Mouse (Mus musculus) mouse trophoblast stem cell (cell line): ENCODE measurements around the gene Vmn1r2.
"Not testable (repeated sequence)": the region's sequence is repeated elsewhere in the genome, so short reads cannot be mapped to it uniquely, and the experiment has no call there.

Experiments
- in situ Hi-C, 2 experiments: fragments of 300-500 bp; cut with MseI, MboI; formaldehyde crosslinking; loops; 2 replicates in 1 of 2; 3 replicates in 1 of 2; pipeline ENCODE4 v1.15.1; 2025

The Vmn1r2 gene

DNA sequence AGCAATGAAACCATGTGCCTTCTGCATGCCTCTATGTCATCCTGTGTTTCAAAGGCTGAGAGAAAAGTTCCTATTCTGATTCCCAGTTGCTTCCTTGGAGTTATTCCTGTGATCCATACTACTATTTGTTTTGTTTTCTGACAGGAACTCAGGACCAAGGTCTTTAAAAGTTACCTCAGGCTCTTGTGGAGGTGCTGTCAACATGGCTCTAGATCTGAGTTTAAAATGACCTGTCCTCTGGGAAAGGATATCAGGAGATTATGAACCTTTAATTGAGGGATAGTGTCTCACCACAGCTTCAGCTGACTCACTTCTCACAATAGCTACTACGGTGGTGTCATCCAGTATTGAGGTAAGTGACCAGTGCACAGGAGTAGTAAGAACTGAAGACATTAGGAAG, at the start of gene Vmn1r2:
Gene Vmn1r2, plus strand, starts transcription at position 301 of the 400 bp plus-strand sequence.
- in situ Hi-C loops, result not testable (repeated sequence)

DNA sequence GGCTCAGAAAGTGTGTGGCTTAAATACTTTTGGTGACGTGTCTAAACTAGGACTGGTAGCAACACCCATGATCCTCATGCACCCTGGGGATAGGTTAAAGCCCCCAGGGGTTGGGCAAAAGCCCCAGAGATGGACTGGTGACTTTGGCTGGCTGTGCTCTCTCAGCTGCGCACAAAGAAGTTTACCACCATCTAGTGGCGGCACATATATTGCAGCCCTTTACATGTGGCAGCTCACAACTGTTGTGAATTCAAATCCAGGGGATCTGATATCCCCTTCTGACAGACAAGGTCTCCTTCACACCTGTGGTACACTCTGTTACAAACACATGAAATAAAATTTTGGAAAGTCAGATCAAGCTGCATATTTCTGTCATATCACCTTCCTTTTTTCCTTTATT, 19.2 kb upstream of the Vmn1r2 start:
- in situ Hi-C loops, result not testable (repeated sequence)

DNA sequence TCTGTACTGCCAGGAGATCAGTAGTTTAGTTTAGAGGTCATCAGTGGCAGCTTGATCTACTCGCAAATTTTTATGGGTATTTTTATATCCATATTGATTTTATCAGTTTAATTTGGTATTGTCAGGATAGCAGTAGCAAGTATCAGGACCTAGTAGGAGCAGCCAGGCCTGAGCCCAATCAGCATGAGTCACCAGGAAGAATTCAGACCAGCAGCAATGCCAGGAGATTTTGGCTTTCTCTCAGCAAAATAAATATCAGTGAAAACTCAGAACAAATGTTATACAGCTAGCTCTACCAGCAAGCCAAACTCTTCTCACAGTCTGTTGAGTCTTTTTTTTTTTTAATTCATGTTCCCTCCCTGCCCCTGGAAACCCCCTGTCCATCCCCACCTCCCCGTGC, 13.8 kb upstream of the Vmn1r2 start:
- in situ Hi-C loops, result not testable (repeated sequence)

DNA sequence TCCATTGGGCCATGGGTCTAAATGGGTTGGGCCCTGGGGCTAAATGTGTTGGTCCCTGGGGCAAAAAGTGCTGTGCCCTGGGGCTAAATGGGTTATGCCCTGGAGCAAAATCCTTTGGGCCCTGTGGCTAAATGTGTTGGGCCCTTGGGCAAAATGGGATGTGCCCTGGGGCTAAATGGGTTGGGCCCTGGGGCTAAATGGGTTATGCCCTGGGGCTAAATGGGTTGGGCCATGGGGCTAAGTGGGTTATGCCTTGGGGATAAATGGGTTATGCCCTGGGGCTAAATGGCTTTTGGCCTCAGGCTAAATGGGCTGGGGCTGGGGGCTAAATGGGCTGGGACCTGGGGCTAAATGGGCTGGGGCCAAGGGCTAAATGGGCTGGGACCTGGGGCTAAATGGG, 2.7 kb upstream of the Vmn1r2 start:
- in situ Hi-C loops, result not testable (repeated sequence)

- in situ Hi-C loops, result no loop called here
These were observed 2.1 kb upstream of the Vmn1r2 start for GRCm38 (mm10) chr4:3165046-3165445.

- in situ Hi-C loops, result not testable (repeated sequence)
These were observed 7.5 kb downstream of the Vmn1r2 start for GRCm38 (mm10) chr4:3174586-3174985.

- in situ Hi-C loops, result not testable (repeated sequence)
These were observed 8.6 kb downstream of the Vmn1r2 start for GRCm38 (mm10) chr4:3175756-3176155.

DNA sequence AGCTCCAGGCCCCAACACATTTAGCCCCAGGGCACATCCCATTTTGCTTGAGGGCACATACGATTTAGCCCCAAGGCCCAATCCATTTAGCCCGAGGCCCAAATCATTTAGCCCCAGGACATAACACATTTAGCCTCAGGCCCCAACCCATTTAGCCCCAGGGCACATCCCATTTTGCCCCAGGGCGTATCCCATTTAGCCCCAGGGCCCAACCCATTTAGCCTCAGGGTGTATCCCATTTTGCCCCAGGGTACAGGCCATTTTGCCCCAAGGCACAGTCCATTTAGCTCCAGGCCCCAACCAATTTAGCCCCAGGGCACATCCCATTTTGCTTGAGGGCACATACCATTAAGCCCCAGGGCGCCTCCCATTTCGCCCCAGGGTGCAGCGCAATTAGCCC, 9.1 kb downstream of the Vmn1r2 start:
- in situ Hi-C loops, result not testable (repeated sequence)

DNA sequence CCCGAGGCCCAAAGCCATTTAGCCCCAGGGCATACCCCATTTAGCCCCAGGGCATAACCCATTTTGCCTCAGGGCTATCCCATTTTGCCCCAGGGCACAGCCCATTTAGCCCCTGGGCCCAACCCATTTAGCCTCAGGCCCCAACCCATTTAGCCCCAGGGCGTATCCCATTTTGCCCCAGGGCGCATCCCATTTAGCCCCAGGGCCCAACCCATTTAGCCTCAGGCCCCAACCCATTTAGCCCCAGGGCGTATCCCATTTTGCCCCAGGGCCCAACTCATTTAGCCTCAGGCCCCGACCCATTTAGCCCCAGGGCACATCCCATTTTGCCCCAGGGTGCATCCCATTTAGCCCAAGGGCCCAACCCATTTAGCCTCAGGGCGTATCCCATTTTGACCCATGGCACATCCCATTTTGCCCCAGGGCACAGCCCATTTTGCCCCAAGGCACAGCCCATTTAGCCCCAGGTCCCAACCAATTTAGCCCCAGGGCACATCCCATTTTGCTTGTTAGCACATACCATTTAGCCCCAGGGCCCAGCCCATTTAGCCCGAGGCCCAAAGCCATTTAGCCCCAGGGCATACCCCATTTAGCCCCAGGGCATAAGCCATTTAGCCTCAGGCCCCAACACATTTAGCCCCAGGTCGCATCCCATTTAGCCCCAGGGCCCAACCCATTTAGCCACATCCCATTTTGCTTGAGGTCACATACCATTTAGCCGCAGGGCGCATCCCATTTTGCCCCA, 9.8 kb downstream of the Vmn1r2 start:
- in situ Hi-C loops, result not testable (repeated sequence)

DNA sequence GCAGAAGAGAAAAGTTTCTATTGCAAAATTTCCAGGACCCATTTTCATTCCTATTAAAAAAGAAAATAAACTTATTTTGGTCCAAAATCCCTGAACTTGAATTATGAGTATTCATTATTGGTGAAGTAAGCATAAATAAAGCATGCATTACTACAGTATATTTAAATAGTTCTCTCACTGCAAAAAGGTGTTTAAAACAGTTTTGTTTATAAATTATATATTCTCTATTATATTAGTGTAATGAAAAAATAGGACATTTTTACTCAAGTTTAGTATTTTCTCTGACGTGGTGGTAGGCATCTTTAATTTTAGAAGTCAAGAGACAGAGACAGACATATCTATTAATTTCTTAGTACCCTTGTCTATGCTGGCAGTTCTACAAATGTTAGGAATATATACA, 18.1 kb downstream of the Vmn1r2 start, which contains the start of gene Vmn1r3:
Gene Vmn1r3, minus strand, starts transcription at position 101 of the 400 bp plus-strand sequence.
- in situ Hi-C loops, result not testable (repeated sequence)

GRCm38 (mm10) chr4:3209643-3210217, 42.6 kb downstream of the Vmn1r2 start:
- in situ Hi-C loops, result not testable (repeated sequence)

DNA sequence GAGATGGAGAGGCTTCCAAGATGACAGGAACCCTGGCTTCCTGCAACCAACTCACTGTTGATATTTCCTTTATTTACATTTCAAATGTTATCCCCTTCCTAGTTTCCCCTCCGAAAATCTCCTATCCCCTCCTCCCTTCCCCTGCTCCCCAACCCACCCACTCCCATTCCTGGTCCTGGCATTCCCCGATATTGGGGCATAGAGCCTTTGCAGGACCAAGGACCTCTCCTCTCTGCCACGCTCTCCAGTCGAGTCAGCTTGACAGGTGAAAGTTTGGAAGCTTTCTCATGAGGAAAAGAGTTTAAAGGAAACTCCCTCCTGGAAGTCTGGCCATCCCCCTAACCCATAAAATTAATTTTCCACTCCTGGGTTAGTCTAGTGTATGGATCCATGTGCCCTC, 46.2 kb downstream of the Vmn1r2 start:
- in situ Hi-C loops, result not testable (repeated sequence)

DNA sequence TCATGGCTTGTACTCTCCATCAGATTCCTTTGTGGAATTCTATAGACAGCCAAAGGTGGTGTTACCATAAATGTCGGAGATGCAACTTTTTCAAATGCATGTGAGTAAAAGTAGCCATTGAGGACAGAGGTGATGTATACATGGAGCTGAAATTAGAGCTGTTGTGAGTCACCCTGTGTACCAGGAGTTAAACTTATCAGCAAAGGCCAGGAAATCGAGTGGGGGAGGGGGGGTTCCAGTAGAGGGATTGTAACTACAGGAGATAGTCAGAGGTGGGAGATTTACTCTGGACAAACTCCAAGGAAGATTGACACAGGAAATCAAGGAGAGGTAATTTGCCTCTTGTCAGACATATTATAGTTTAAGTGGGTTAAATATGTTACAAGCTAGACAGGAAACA, 49.3 kb downstream of the Vmn1r2 start:
- in situ Hi-C loops, result not testable (repeated sequence)
